Mouse (Mus musculus): ENCODE data around the gene Rhbg. TPM values are rescaled to one million over a fixed set of nuclear protein-coding genes. Genes with fewer than 3 reads are reported as not detected.

The Rhbg gene
- polyA plus RNA-seq, 1 experiment from 2014 or later = 0.48 TPM

GRCm38 (mm10) chr3:88226101-88226845 lies 28.2 kb downstream of the Rhbg start:
- H3K9me3 ChIP-seq (ENCODE audit: control insufficient read depth, low read length) = no peaks in the 10 kb centered on the region
- peaks cover 82% of the 10 kb centered on the region for H3K36me3 ChIP-seq (replicated peaks; ENCODE audit: control insufficient read depth, insufficient read depth)
- 0 out of 2 replicates have a peak overlapping the region, but pooled peaks have one; percentile 3 for H3K4me2 ChIP-seq (replicated peaks)
- DNase-seq (ENCODE audit: low spot score) (no peak), ATAC-seq (ENCODE audit: low FRiP score) (no peak; the same call in 1 of the 2 replicates)
- peak overlapping the region; percentile 48; the same call in 1 of the 2 replicates for H3K9ac ChIP-seq
- 46% methylated on average over 10 of the region's 10 CpGs for whole genome bisulfite sequencing
- no peaks in the 10 kb centered on the region for H3K27me3 ChIP-seq (ENCODE audit: control insufficient read depth, insufficient read depth, low read length)
- no peak overlapping the region for H3K4me3 ChIP-seq (replicated peaks; ENCODE audit: low read length)
- H3K4me1 ChIP-seq (replicated peaks; ENCODE audit: control insufficient read depth, insufficient read depth, low read length) = peaks cover 85% of the 10 kb centered on the region
- H3K27ac ChIP-seq = peak overlapping the region; percentile 93

DNA sequence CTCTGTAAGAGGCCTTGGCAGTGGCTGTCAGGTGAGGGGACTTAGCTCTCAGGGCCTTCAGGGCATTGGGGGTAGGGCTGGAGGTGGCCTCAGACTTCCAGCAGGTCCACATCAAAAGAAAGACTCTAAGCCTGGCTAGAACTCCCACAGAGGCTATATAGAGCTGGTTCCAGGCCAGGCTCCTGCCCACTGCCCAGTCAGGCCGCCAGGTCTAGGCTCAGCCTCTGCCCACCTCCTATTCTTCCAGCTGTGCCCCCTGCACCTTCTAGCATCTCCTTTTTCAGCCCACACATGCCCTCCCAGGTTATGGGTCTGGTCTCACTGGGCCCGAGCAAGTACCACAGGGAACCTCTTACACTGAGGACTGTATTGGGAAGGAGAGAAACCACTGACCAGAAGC lies 29.6 kb downstream of the Rhbg start:
- no peak overlapping the region for H3K4me3 ChIP-seq (replicated peaks; ENCODE audit: low read length)
- peak overlapping the region; percentile 93 for H3K27ac ChIP-seq
- DNase-seq (ENCODE audit: low spot score) (no peak), ATAC-seq (ENCODE audit: low FRiP score) (no peak)
- WGBS = 47% methylated on average over 2 of the region's 2 CpGs
- H3K27me3 ChIP-seq (ENCODE audit: control insufficient read depth, insufficient read depth, low read length) = no peaks in the 10 kb centered on the region
- H3K4me1 ChIP-seq (replicated peaks; ENCODE audit: control insufficient read depth, insufficient read depth, low read length) = peaks cover 85% of the 10 kb centered on the region
- peak overlapping the region; percentile 48 for H3K9ac ChIP-seq
- H3K9me3 ChIP-seq (ENCODE audit: control insufficient read depth, low read length) = no peaks in the 10 kb centered on the region
- H3K4me2 ChIP-seq (replicated peaks) = peak overlapping the region; percentile 6; the same call in 1 of the 2 replicates
- H3K36me3 ChIP-seq (replicated peaks; ENCODE audit: control insufficient read depth, insufficient read depth) = peaks cover 88% of the 10 kb centered on the region

DNA sequence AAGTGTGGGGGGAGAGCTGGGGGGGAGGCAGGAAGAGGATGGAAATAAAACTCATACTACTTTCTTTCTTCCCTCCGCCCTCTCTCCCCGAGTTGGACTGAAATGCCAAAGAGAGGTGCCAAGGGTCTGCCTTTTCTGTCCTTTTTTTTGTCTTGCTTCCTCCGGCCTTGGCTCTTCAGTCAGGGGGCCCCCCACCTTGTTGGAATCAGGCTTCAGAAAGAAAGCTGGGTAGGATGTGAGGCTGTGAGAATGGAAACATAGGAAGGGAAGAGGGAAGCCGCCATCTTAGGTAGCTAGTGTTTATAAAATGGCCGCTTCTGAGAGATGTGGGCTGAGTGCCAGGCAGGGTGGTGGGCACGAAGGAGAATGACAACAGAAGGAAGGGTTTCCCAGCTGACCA lies 32.1 kb downstream of the Rhbg start:
- H3K4me1 ChIP-seq (replicated peaks; ENCODE audit: control insufficient read depth, insufficient read depth, low read length) = peaks cover 74% of the 10 kb centered on the region
- DNase-seq (ENCODE audit: low spot score) = no peak
- peak; percentile 18; the same call in 1 of the 2 replicates for ATAC-seq (ENCODE audit: low FRiP score)
- WGBS = 41% methylated on average over 6 of the region's 6 CpGs
- H3K27ac ChIP-seq = peak overlapping the region; percentile 93
- H3K4me2 ChIP-seq (replicated peaks) = peak overlapping the region; percentile 94
- H3K27me3 ChIP-seq (ENCODE audit: control insufficient read depth, insufficient read depth, low read length) = no peaks in the 10 kb centered on the region
- H3K9me3 ChIP-seq (ENCODE audit: control insufficient read depth, low read length) = no peaks in the 10 kb centered on the region
- peak overlapping the region; percentile 63; the same call in 1 of the 2 replicates for H3K9ac ChIP-seq
- H3K36me3 ChIP-seq (replicated peaks; ENCODE audit: control insufficient read depth, insufficient read depth) = peaks cover 69% of the 10 kb centered on the region
- H3K4me3 ChIP-seq (replicated peaks; ENCODE audit: low read length) = no peak overlapping the region

DNA sequence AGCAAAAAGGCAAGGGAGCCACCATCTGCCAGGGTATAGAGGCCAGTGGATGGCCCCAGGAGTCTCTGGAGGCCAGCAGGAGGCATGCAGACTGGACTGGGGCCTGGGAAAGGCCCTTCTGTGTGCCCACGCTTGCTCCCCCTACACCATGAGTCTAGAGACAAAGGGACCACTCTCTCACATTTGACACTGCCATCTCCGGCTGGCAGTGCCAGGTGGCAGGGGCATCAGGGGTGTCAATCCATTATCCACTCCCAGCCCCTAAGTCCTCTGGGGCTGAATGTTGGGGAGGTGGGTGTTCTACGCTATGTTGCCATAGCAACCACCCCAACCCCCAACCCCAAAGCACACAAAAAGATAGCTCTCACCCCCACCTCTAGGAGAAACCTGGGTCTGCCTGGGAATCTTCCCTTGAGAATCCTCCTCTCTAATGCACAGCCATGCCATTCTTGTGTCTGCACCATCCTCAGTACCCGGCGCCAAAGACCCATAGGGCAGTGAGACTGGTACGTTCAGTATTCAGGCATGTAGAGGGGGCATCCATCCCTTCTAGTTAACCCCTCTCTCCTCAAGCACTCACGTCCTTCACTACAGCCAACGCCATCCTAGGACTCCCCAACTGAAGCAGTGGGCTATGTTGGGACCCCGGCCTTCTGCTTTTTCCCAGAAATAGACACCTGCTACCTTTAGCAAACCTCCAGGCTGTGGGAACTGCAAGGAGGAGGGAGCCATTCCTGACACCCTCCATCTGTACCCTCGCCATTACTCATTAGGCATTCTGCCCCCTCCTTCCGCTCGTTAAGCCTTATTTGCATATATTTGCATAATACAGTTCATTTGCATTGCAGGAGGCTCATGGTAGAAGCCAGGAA lies 32.8 kb downstream of the Rhbg start:
- Histone ChIP-seq H3K9me3 (ENCODE audit: control insufficient read depth, low read length) (no peaks in the 10 kb centered on the region), H3K9ac (peak overlapping the region; percentile 63), H3K27ac (peak overlapping the region; percentile 93), H3K4me1 (replicated peaks; ENCODE audit: control insufficient read depth, insufficient read depth, low read length) (peaks cover 70% of the 10 kb centered on the region), H3K36me3 (replicated peaks; ENCODE audit: control insufficient read depth, insufficient read depth) (peaks cover 63% of the 10 kb centered on the region), H3K4me2 (replicated peaks) (peak overlapping the region; percentile 94), H3K27me3 (ENCODE audit: control insufficient read depth, insufficient read depth, low read length) (0 out of 2 replicates have a peak, but pooled peaks cover 3% of the 10 kb centered on the region), H3K4me3 (replicated peaks; ENCODE audit: low read length) (no peak overlapping the region)
- DNase-seq (ENCODE audit: low spot score) (peak; percentile 81), ATAC-seq (ENCODE audit: low FRiP score) (peak; percentile 77)
- WGBS = 17% methylated on average over 12 of the region's 12 CpGs

- Histone ChIP-seq H3K4me3 (replicated peaks; ENCODE audit: low read length) (peak overlapping the region; percentile 68; the same call in 1 of the 2 replicates), H3K4me1 (replicated peaks; ENCODE audit: control insufficient read depth, insufficient read depth, low read length) (peaks cover 65% of the 10 kb centered on the region)
- DNase-seq (ENCODE audit: low spot score) = no peak
Observed at GRCm38 (mm10) chr3:88220842-88221241, 33.7 kb downstream of the Rhbg start.

DNA sequence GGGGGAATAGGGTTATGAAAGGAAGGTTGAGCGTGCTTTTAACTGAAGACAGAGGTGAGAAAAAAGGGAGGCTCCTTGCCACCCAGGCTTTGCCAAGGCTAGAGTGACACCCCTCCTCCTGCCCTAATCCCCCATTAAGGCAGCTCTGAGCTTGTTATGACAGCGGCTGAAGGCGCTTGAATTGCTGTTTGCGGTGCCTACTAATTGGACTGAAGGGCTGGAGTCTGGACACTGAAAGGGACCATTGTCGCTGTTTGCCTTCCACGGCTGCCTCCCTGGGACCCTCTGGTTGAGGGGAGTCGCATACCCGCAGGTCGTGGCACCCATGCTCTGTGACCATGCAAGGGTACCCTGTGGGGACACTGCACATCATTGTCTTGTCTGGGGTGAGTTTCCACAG lies 34.6 kb downstream of the Rhbg start:
- Histone ChIP-seq H3K9ac (peak overlapping the region; percentile 63), H3K9me3 (ENCODE audit: control insufficient read depth, low read length) (no peaks in the 10 kb centered on the region), H3K36me3 (replicated peaks; ENCODE audit: control insufficient read depth, insufficient read depth) (peaks cover 59% of the 10 kb centered on the region), H3K27me3 (ENCODE audit: control insufficient read depth, insufficient read depth, low read length) (0 out of 2 replicates have a peak, but pooled peaks cover 3% of the 10 kb centered on the region), H3K4me2 (replicated peaks) (peak overlapping the region; percentile 94), H3K4me3 (replicated peaks; ENCODE audit: low read length) (peak overlapping the region; percentile 68; the same call in 1 of the 2 replicates), H3K4me1 (replicated peaks; ENCODE audit: control insufficient read depth, insufficient read depth, low read length) (peaks cover 56% of the 10 kb centered on the region), H3K27ac (peak overlapping the region; percentile 93)
- ATAC-seq (ENCODE audit: low FRiP score) (no peak), DNase-seq (ENCODE audit: low spot score) (no peak)
- WGBS = 12% methylated on average over 9 of the region's 9 CpGs

More at GRCm38 (mm10) chr3:88220842-88221241, 33.7 kb downstream of the Rhbg start:
- 5% methylated on average over 6 of the region's 6 CpGs for WGBS
- Histone ChIP-seq H3K9me3 (ENCODE audit: control insufficient read depth, low read length) (no peaks in the 10 kb centered on the region), H3K36me3 (replicated peaks; ENCODE audit: control insufficient read depth, insufficient read depth) (peaks cover 59% of the 10 kb centered on the region), H3K27me3 (ENCODE audit: control insufficient read depth, insufficient read depth, low read length) (0 out of 2 replicates have a peak, but pooled peaks cover 3% of the 10 kb centered on the region), H3K4me2 (replicated peaks) (peak overlapping the region; percentile 94), H3K27ac (peak overlapping the region; percentile 93), H3K9ac (peak overlapping the region; percentile 63)
- no peak for ATAC-seq (ENCODE audit: low FRiP score)

- no peak for DNase-seq (ENCODE audit: low spot score)
Observed at GRCm38 (mm10) chr3:88217679-88218078, 36.8 kb downstream of the Rhbg start.

DNA sequence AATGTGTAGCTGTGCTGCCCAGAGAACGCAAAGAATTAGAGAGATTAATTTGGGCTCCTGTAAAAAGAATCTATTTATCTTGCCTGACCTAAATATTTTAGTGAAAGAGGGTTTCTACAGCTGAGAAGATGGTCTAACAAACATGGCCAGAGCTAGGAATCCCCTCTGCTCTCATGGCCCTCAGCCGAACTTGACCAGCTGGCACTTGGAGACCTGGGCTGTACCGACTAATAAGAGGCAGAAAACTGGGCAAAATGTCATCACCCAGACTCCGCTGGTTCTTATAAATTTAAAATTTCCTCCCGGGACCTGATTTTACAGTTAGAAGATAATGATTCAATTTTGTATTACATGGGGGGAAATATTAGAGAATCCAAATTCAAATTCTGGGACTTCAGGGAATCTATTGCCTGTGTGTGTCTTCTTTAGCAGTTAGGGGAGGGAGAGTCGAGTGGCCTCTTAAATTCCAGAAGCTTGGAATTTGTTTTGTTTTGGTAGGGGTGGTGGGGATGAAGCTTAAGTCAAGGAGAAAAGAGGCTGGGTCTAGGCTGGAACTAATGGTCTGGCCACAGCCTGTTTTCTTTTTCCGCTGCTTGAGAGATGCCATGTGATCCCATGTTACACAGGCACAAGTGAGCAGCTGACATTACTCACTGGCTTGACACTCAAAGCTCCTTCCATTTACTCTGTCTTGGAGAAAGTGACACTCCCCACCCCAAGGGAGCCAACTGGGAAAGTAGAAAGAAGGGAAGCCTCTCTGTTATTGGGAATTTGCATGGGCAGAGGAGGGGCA lies 37.8 kb downstream of the Rhbg start:
- 8% methylated on average over 7 of the region's 7 CpGs for WGBS

More at GRCm38 (mm10) chr3:88217679-88218078, 36.8 kb downstream of the Rhbg start:
- peak overlapping the region; percentile 98 for H3K27ac ChIP-seq
- peak overlapping the region; percentile 68 for H3K4me3 ChIP-seq (replicated peaks; ENCODE audit: low read length)
- peaks cover 41% of the 10 kb centered on the region for H3K36me3 ChIP-seq (replicated peaks; ENCODE audit: control insufficient read depth, insufficient read depth)
- H3K4me1 ChIP-seq (replicated peaks; ENCODE audit: control insufficient read depth, insufficient read depth, low read length) = peaks cover 35% of the 10 kb centered on the region
- no peak for ATAC-seq (ENCODE audit: low FRiP score)
- H3K9ac ChIP-seq = peak overlapping the region; percentile 96
- no peaks in the 10 kb centered on the region for H3K9me3 ChIP-seq (ENCODE audit: control insufficient read depth, low read length)
- WGBS = 8% methylated on average over 1 of the region's 2 CpGs
- 0 out of 2 replicates have a peak, but pooled peaks cover 3% of the 10 kb centered on the region for H3K27me3 ChIP-seq (ENCODE audit: control insufficient read depth, insufficient read depth, low read length)
- peak overlapping the region; percentile 94 for H3K4me2 ChIP-seq (replicated peaks)

More for the DNA sequence above, 37.8 kb downstream of the Rhbg start:
- 0 out of 2 replicates have a peak, but pooled peaks cover 3% of the 10 kb centered on the region for H3K27me3 ChIP-seq (ENCODE audit: control insufficient read depth, insufficient read depth, low read length)
- peak overlapping the region; percentile 96 for H3K9ac ChIP-seq
- ATAC-seq (ENCODE audit: low FRiP score) (no peak), DNase-seq (ENCODE audit: low spot score) (no peak)
- H3K4me2 ChIP-seq (replicated peaks) = peak overlapping the region; percentile 94
- H3K4me1 ChIP-seq (replicated peaks; ENCODE audit: control insufficient read depth, insufficient read depth, low read length) = peaks cover 33% of the 10 kb centered on the region
- H3K27ac ChIP-seq = peak overlapping the region; percentile 98
- H3K36me3 ChIP-seq (replicated peaks; ENCODE audit: control insufficient read depth, insufficient read depth) = peaks cover 38% of the 10 kb centered on the region
- H3K4me3 ChIP-seq (replicated peaks; ENCODE audit: low read length) = peak overlapping the region; percentile 68
- H3K9me3 ChIP-seq (ENCODE audit: control insufficient read depth, low read length) = no peaks in the 10 kb centered on the region
